9 mouse cellular contexts compared by ENCODE assay signal in the genomic region with DNA sequence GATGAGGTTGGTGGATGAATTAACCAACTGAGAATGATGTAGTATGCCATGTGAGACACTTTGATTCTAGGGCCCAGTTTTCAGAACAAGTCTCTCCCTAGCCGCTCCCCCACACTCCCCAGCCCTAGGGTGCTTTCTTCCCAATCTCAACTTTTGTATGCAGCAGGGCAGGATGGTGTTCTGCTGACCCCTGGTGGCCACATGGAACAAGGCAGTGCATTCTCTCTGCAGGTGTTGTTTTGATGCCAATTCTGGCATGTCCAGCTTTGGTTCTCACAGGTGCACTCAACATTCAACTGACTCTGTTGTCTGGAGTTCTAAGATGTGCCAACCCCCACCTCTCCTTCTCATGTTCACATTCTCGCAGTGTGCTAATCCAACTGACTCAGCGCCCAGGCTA. TPM values are rescaled to one million over a fixed set of nuclear protein-coding genes. Genes with fewer than 3 reads are reported as not detected.
A peak's percentile ranks its signal among the peaks of the same experiment; 100 is the strongest.
DNase-seq lines count a peak whose midpoint lies in the region; ATAC-seq and TF ChIP-seq lines count a peak whose summit lies in the region.
"Had no signal": no experiment of that assay in that cellular context is flagged by ENCODE, and none has a peak within 500 bp of the region (broad histone marks: within the 10 kb centered on the region; RNA-seq: fewer than 3 reads in every experiment).

No protein-coding gene starts in this region.

- H3K4me1 ChIP-seq in kidney, embryonic 16.5 days (ENCODE audit: insufficient read depth, low read length): no peaks in the 10 kb centered on the region
- no peaks in the 10 kb centered on the region for H3K4me1 ChIP-seq in forebrain, embryonic 15.5 days
- no peaks in the 10 kb centered on the region for H3K4me1 ChIP-seq in midbrain, embryonic 14.5 days (ENCODE audit: control insufficient read depth, insufficient read depth, low read length)
- no peaks in the 10 kb centered on the region for H3K4me1 ChIP-seq in spleen, adult 2 months (ENCODE audit: control insufficient read depth, insufficient read depth, insufficient read length)

- H3K9ac ChIP-seq in kidney, embryonic 16.5 days (replicated peaks; ENCODE audit: low read length): no peak overlapping the region
- no peak overlapping the region for H3K9ac ChIP-seq in forebrain, embryonic 15.5 days (replicated peaks)
- H3K9ac ChIP-seq in midbrain, embryonic 14.5 days (replicated peaks; ENCODE audit: low read length): no peak overlapping the region

- DNase-seq in kidney, adult 11 months: peak; percentile 53
- peak; percentile 62 for DNase-seq in cerebellum, adult 11-12 months
- peak; percentile 53 for DNase-seq in hindlimb bud, embryonic 11.5 days (ENCODE audit: extremely low spot score, low read depth, low spot score)
- peak; percentile 66 for DNase-seq in left cerebral cortex, postnatal 14 days (ENCODE audit: low spot score in 2 of 2)
- peak; percentile 81 for DNase-seq in midbrain, embryonic 14.5 days
- peak; percentile 40 to 62 for DNase-seq in spleen, adult 2 months (ENCODE audit: low read depth in 1 of 2, low spot score in 2 of 2)

- H3K27me3 ChIP-seq in kidney, embryonic 16.5 days (ENCODE audit: insufficient read depth, low read length): no peaks in the 10 kb centered on the region
- H3K27me3 ChIP-seq in forebrain, embryonic 15.5 days: no peaks in the 10 kb centered on the region
- no peaks in the 10 kb centered on the region for H3K27me3 ChIP-seq in midbrain, embryonic 14.5 days (ENCODE audit: control insufficient read depth, insufficient read depth, low read length)
- no peaks in the 10 kb centered on the region for H3K27me3 ChIP-seq in spleen, adult 2 months (ENCODE audit: control insufficient read depth, insufficient read depth, low read length)

- H3K9me3 ChIP-seq in kidney, embryonic 16.5 days (ENCODE audit: low read length): no peaks in the 10 kb centered on the region
- no peaks in the 10 kb centered on the region for H3K9me3 ChIP-seq in forebrain, embryonic 15.5 days
- H3K9me3 ChIP-seq in midbrain, embryonic 14.5 days (ENCODE audit: control insufficient read depth, low read length): no peaks in the 10 kb centered on the region

- peaks cover 6% of the 10 kb centered on the region for H3K36me3 ChIP-seq in kidney, embryonic 16.5 days (ENCODE audit: insufficient read depth, low read length)
- H3K36me3 ChIP-seq in forebrain, embryonic 15.5 days: peaks cover 18% of the 10 kb centered on the region
- peaks cover 22% of the 10 kb centered on the region for H3K36me3 ChIP-seq in midbrain, embryonic 14.5 days (ENCODE audit: control insufficient read depth, insufficient read depth, low read length)
- peaks cover 1% of the 10 kb centered on the region; the same call in 1 of the 2 replicates for H3K36me3 ChIP-seq in spleen, adult 2 months (ENCODE audit: control insufficient read depth, insufficient read depth, low read length)

- TF ChIP-seq CTCF in spleen, adult 2 months (IDR thresholded peaks at IDR 0.05; ENCODE audit: extremely low read depth, insufficient read depth, insufficient read length, insufficient replicate concordance): peak; percentile 88; the same call in 1 of the 2 replicates

- WGBS in kidney, embryonic 16.5 days: 40% methylated on average over 3 of the region's 3 CpGs
- 28% methylated on average over 3 of the region's 3 CpGs for WGBS in forebrain, embryonic 15.5 days
- 34% methylated on average over 3 of the region's 3 CpGs for WGBS in midbrain, embryonic 14.5 days
- WGBS in spleen, adult 2 months: 42% methylated on average over 3 of the region's 3 CpGs

- no peak for ATAC-seq in kidney, embryonic 16.5 days (ENCODE audit: low FRiP score, low TSS enrichment)
- ATAC-seq in forebrain, embryonic 15.5 days (replicated peaks): peak; percentile 36; the same call in 1 of the 2 replicates
- 0 out of 2 replicates have a peak, but pooled peaks have one; percentile 41 for ATAC-seq in midbrain, embryonic 14.5 days (ENCODE audit: low FRiP score, low TSS enrichment)

- no peak overlapping the region for H3K27ac ChIP-seq in kidney, embryonic 16.5 days (ENCODE audit: low read length)
- no peak overlapping the region for H3K27ac ChIP-seq in forebrain, embryonic 15.5 days (replicated peaks)
- no peak overlapping the region for H3K27ac ChIP-seq in midbrain, embryonic 14.5 days (replicated peaks; ENCODE audit: low read depth, low read length)
- H3K27ac ChIP-seq in spleen, adult 2 months (ENCODE audit: insufficient read depth, low read length): no peak overlapping the region
- H3K27ac ChIP-seq: macrophage had no signal

- no peak for TF ChIP-seq POLR2A in spleen, adult 2 months (IDR thresholded peaks at IDR 0.05; ENCODE audit: low read depth, low read length)

- intact Hi-C loops in left cerebral cortex, postnatal 14 days (cut with DNase I): loop anchor here (2.0 kb wide), 2 partner anchors 27 to 125 kb away; no protein-coding TSS in a partner anchor

- H3K4me3 ChIP-seq in kidney, embryonic 16.5 days (ENCODE audit: low read length): no peak overlapping the region
- H3K4me3 ChIP-seq in forebrain, embryonic 15.5 days: no peak overlapping the region
- H3K4me3 ChIP-seq in midbrain, embryonic 14.5 days (replicated peaks; ENCODE audit: low read depth, low read length): no peak overlapping the region
- H3K4me3 ChIP-seq in spleen, adult 2 months (ENCODE audit: extremely low read depth, insufficient read depth, insufficient read length): no peak overlapping the region

- no peak overlapping the region for H3K4me2 ChIP-seq in kidney, embryonic 16.5 days (replicated peaks; ENCODE audit: low read depth, low read length)
- H3K4me2 ChIP-seq in forebrain, embryonic 15.5 days (replicated peaks): no peak overlapping the region
- H3K4me2 ChIP-seq in midbrain, embryonic 14.5 days (ENCODE audit: low read length): no peak overlapping the region

RNA-seq across cellular contexts. Expression of gene Npas1, which starts 14.2 kb away (rescaled TPM):
- 0.41 and 0.42 TPM in 2 replicates for polyA plus RNA-seq in kidney, embryonic 16.5 days (2015; fragmentation: Nextera tagmentation; extraction: Ambion mirVana)
- polyA plus RNA-seq in forebrain, embryonic 15.5 days (2015; fragmentation: Nextera tagmentation; extraction: Ambion mirVana): 5.1 and 6.7 TPM in 2 replicates
- total RNA-seq in left cerebral cortex, postnatal 14 days (2021): 10 to 100 TPM; 13.4 to 14.8 TPM
- 3.7 and 4.4 TPM in 2 replicates for polyA plus RNA-seq in midbrain, embryonic 14.5 days (2014; fragmentation: Nextera tagmentation; extraction: Ambion mirVana)
- not detected in 2 replicates for polyA plus RNA-seq in spleen, adult 2 months (2012; rRNA removed)
- polyA plus RNA-seq: macrophage had no signal

RNA-seq across cellular contexts. Expression of gene Tmem160, which starts 39.2 kb away (rescaled TPM):
- 50.7 and 54.6 TPM in 2 replicates for polyA plus RNA-seq in kidney, embryonic 16.5 days (2015; fragmentation: Nextera tagmentation; extraction: Ambion mirVana)
- polyA plus RNA-seq in forebrain, embryonic 15.5 days (2015; fragmentation: Nextera tagmentation; extraction: Ambion mirVana): 63.5 and 70.2 TPM in 2 replicates
- 10 to 100 TPM; 90.4 to 90.8 TPM for total RNA-seq in left cerebral cortex, postnatal 14 days (2021)
- 59.6 and 84.1 TPM in 2 replicates for polyA plus RNA-seq in midbrain, embryonic 14.5 days (2014; fragmentation: Nextera tagmentation; extraction: Ambion mirVana)
- 118 and 170 TPM in 2 replicates for polyA plus RNA-seq in spleen, adult 2 months (2012; rRNA removed)
